Mouse (Mus musculus) stomach, postnatal 0 days (tissue): ENCODE data around the gene Abhd8.

Experiments
- CTCF ChIP-seq: IDR thresholded peaks from 2 replicates; pipeline ENCODE4 v1.5.1; 2016; ENCODE audit warnings: antibody characterized with exemption, low read depth, mild to moderate bottlenecking, moderate library complexity
- EP300 ChIP-seq: optimal IDR thresholded peaks from 2 replicates; pipeline ENCODE3; 2016; ENCODE audit warnings: antibody characterized with exemption

DNA sequence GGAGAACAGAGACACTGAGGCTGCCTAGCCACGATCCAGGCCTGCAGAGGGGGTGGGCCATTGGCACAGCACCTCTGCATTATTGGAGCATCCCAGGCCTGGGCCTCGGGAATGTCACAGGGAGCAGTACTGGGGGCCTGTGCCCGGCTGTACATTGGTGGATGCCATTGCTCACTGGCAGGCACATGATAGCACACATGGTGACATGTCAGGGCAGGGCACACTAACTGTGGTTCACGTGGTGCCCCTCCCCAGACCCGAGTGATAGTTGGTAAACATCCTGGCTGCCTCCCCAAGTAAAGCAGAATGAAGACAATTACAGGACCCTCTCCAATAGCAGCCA is 7.4 kb upstream of the Abhd8 start:
- TF ChIP-seq CTCF (no peak), EP300 (no peak)
